Mouse (Mus musculus) spleen, adult 2 months (tissue): ENCODE measurements around the gene Wdcp. TPM values are rescaled to one million over a fixed set of nuclear protein-coding genes. Genes with fewer than 3 reads are reported as not detected.
A peak's percentile ranks its signal among the peaks of the same experiment; 100 is the strongest.

Experiments used
- DNase-seq, 2 experiments: peaks; one replicate each; pipeline versions ENCODE4 v3.0.0 to v3.0.0-alpha.2; 2012 to 2021; ENCODE audit warnings: low spot score in 2 of 2, low read depth in 1 of 2
- H3K27ac ChIP-seq: fragments of 200-500 bp; 2 replicates; pipeline ENCODE4 v1.5.1; 2012; ENCODE audit warnings: low read length, inconsistent platforms; ENCODE audit not compliant: insufficient read depth
- H3K27me3 ChIP-seq: fragments of 200-500 bp; 2 replicates; pipeline ENCODE4 v1.6.1; 2012; ENCODE audit warnings: mild to moderate bottlenecking, moderate library complexity, low read length, inconsistent platforms; ENCODE audit not compliant: control insufficient read depth, insufficient read depth
- H3K36me3 ChIP-seq: fragments of 200-500 bp; 2 replicates; pipeline ENCODE4 v1.6.1; 2012; ENCODE audit warnings: mild to moderate bottlenecking, low read length, inconsistent platforms; ENCODE audit not compliant: control insufficient read depth, insufficient read depth
- H3K4me1 ChIP-seq: fragments of 200-500 bp; 2 replicates; pipeline ENCODE4 v1.6.1; 2011; ENCODE audit warnings: inconsistent platforms; ENCODE audit not compliant: control insufficient read depth, insufficient read depth, insufficient read length
- H3K4me3 ChIP-seq: fragments of 200-500 bp; 2 replicates; pipeline ENCODE4 v1.5.1; 2011; ENCODE audit warnings: mild to moderate bottlenecking, inconsistent platforms; ENCODE audit not compliant: insufficient read depth, insufficient read length; ENCODE audit errors: extremely low read depth
- CTCF ChIP-seq: fragments of 200-500 bp; IDR thresholded peaks from 2 replicates; pipeline ENCODE4 v1.5.1; 2011; ENCODE audit warnings: mild to moderate bottlenecking, inconsistent platforms; ENCODE audit not compliant: insufficient read depth, insufficient read length, insufficient replicate concordance; ENCODE audit errors: extremely low read depth
- POLR2A ChIP-seq: fragments of 200-500 bp; IDR thresholded peaks from 2 replicates; pipeline ENCODE4 v1.6.1; 2011; ENCODE audit warnings: low read depth, low read length, inconsistent platforms
- WGBS: fragments of 180-500 bp; shearing (Covaris S2); methylation state at CpG from one replicate; pipeline ENCODE4 v1.1.7; 2018; 5-methylcytosine and 5-hydroxymethylcytosine counted together
- polyA plus RNA-seq: library from polyadenylated mRNA; depleted of rRNA; stranded (reverse); fragments of >200 nt; gene quantifications from 2 replicates; pipeline ENCODE4 v1.2.3, GENCODE M21; 2012

Gene Wdcp
- polyA plus RNA-seq, 1 experiment: 5.5 TPM

GRCm38 (mm10) chr12:4817361-4818101, 25.6 kb upstream of the Wdcp start, which contains the start of gene Sf3b6:
Sf3b6 (plus strand) TSS chr12:4817544.
- Histone ChIP-seq H3K27me3 (no peaks in the 10 kb centered on the region), H3K36me3 (peaks cover 10% of the 10 kb centered on the region), H3K27ac (peak within 1 kb of the TSS; percentile 72), H3K4me3 (peak within 1 kb of the TSS; percentile 78), H3K4me1 (peaks cover 2% of the 10 kb centered on the region; the same call in 1 of the 2 replicates)
- DNase-seq: peak; percentile 94 to 99
- under 1% methylated on average over 49 of the region's 49 CpGs for WGBS
- TF ChIP-seq CTCF (no peak), POLR2A (peak; percentile 43)

GRCm38 (mm10) chr12:4827256-4827655, 15.8 kb upstream of the Wdcp start:
- TF ChIP-seq POLR2A: no peak
- TF ChIP-seq CTCF: no peak
- 95% methylated on average over 3 of the region's 3 CpGs for WGBS
- Histone ChIP-seq H3K4me1 (no peaks in the 10 kb centered on the region), H3K27me3 (no peaks in the 10 kb centered on the region), H3K27ac (no peak overlapping the region), H3K36me3 (peaks cover 19% of the 10 kb centered on the region), H3K4me3 (no peak overlapping the region)
- no peak for DNase-seq

- H3K4me3 ChIP-seq: no peak overlapping the region
- 87% methylated on average over 4 of the region's 4 CpGs for WGBS
- no peaks in the 10 kb centered on the region for H3K36me3 ChIP-seq
- peaks cover 6% of the 10 kb centered on the region for H3K4me1 ChIP-seq
- DNase-seq: no peak
- TF ChIP-seq POLR2A (no peak), CTCF (no peak)
- H3K27me3 ChIP-seq: peaks cover 6% of the 10 kb centered on the region
- H3K27ac ChIP-seq: no peak overlapping the region
Observed at GRCm38 (mm10) chr12:4836959-4837358, 6.1 kb upstream of the Wdcp start.

- TF ChIP-seq CTCF (no peak), POLR2A (no peak)
- Histone ChIP-seq H3K4me1 (peaks cover 6% of the 10 kb centered on the region), H3K27ac (no peak overlapping the region), H3K4me3 (no peak overlapping the region), H3K36me3 (no peaks in the 10 kb centered on the region), H3K27me3 (peaks cover 6% of the 10 kb centered on the region)
- no peak for DNase-seq
- WGBS: 21% methylated on average over 6 of the region's 6 CpGs
Observed at GRCm38 (mm10) chr12:4840010-4840409, 3.1 kb upstream of the Wdcp start.

GRCm38 (mm10) chr12:4840741-4841140, 2.4 kb upstream of the Wdcp start:
- Histone ChIP-seq H3K27me3 (peaks cover 6% of the 10 kb centered on the region), H3K27ac (no peak overlapping the region), H3K4me3 (peak overlapping the region; percentile 60), H3K4me1 (peaks cover 6% of the 10 kb centered on the region), H3K36me3 (no peaks in the 10 kb centered on the region)
- 9% methylated on average over 11 of the region's 11 CpGs for WGBS
- TF ChIP-seq POLR2A (no peak), CTCF (no peak)
- no peak for DNase-seq

GRCm38 (mm10) chr12:4841392-4841887, 1.7 kb upstream of the Wdcp start, which contains the start of gene Fkbp1b:
Fkbp1b (minus strand) TSS chr12:4841591.
- Histone ChIP-seq H3K27me3 (peaks cover 6% of the 10 kb centered on the region), H3K4me3 (peak within 1 kb of the TSS; percentile 60), H3K4me1 (peaks cover 6% of the 10 kb centered on the region), H3K27ac (no peak within 1 kb of the TSS), H3K36me3 (no peaks in the 10 kb centered on the region)
- DNase-seq: no peak
- no peak for TF ChIP-seq POLR2A
- TF ChIP-seq CTCF: no peak
- 2% methylated on average over 37 of the region's 37 CpGs for WGBS

GRCm38 (mm10) chr12:4842456-4842855, 647 bp upstream of the Wdcp start:
- no peaks in the 10 kb centered on the region for H3K36me3 ChIP-seq
- no peak overlapping the region for H3K4me3 ChIP-seq
- WGBS: 94% methylated on average over 8 of the region's 8 CpGs
- peaks cover 6% of the 10 kb centered on the region for H3K4me1 ChIP-seq
- no peak overlapping the region for H3K27ac ChIP-seq
- peaks cover 6% of the 10 kb centered on the region for H3K27me3 ChIP-seq
- TF ChIP-seq CTCF: no peak
- no peak for TF ChIP-seq POLR2A
- no peak for DNase-seq
